Comparison of ENCODE assay signal across 8 mouse cellular contexts in the genomic region with DNA sequence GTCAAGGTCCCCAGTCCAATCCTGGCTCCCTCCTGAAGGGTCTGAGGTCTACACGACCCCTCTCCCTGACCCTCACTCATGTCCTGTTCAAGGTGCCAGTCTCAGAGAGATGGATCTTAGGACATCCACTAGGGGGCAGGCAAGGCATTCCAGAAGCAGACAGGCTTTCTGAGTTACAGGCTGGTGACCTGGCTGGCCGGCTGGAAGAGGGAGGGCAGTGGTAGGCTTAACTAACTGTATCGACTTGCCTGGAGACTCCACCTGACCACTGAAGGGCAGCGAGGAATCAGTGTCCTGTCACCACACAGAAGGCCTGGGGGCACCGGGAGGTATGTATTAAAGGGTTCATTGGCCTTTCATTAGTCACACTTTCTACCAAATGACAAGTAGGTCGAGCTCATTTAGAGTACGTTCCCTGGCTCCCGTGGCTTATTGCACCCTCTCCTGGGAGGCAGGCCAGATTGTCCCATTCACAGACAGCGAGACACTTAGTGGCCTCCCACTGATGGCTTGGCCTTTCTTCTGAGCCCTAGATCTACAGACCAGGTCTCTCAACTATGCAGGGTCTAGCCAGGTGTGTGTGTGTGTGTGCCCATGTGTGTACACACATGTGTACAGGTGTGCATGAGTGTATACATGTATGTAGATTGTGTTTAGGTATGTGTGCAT. TPM values are rescaled to one million over a fixed set of nuclear protein-coding genes. Genes with fewer than 3 reads are reported as not detected.
DNase-seq lines count a peak whose midpoint lies in the region; ATAC-seq and TF ChIP-seq lines count a peak whose summit lies in the region.

No protein-coding gene starts in this region.

- 17% methylated on average over 9 of the region's 9 CpGs for WGBS in embryonic facial prominence, embryonic 13.5 days
- WGBS in heart, embryonic 12.5 days = 23% methylated on average over 9 of the region's 9 CpGs
- 7% methylated on average over 9 of the region's 9 CpGs for WGBS in kidney, embryonic 14.5 days
- WGBS in limb, embryonic 14.5 days = 21% methylated on average over 9 of the region's 9 CpGs

- no peak for ATAC-seq in embryonic facial prominence, embryonic 13.5 days (ENCODE audit: insufficient number of reproducible peaks, insufficient read depth, low FRiP score, low TSS enrichment, low read depth)
- peak; percentile 30; the same call in 1 of the 2 replicates for ATAC-seq in heart, embryonic 12.5 days (ENCODE audit: insufficient number of reproducible peaks, low FRiP score)
- peak; percentile 66 for ATAC-seq in kidney, embryonic 14.5 days (ENCODE audit: low FRiP score, low TSS enrichment)
- peak; percentile 59; the same call in 1 of the 2 replicates for ATAC-seq in limb, embryonic 14.5 days (ENCODE audit: low FRiP score, low read depth)

- 0 out of 2 replicates have a peak overlapping the region, but pooled peaks have one; percentile 8 for H3K27ac ChIP-seq in embryonic facial prominence, embryonic 13.5 days
- no peak overlapping the region for H3K27ac ChIP-seq in heart, embryonic 12.5 days (ENCODE audit: poor library complexity, severe bottlenecking)
- H3K27ac ChIP-seq in kidney, embryonic 14.5 days (ENCODE audit: low read depth, low read length) = no peak overlapping the region
- no peak overlapping the region for H3K27ac ChIP-seq in limb, embryonic 14.5 days (replicated peaks; ENCODE audit: low read depth, low read length)

- H3K9ac ChIP-seq in embryonic facial prominence, embryonic 13.5 days = no peak overlapping the region
- H3K9ac ChIP-seq in heart, embryonic 12.5 days = no peak overlapping the region
- no peak overlapping the region for H3K9ac ChIP-seq in kidney, embryonic 14.5 days (ENCODE audit: low read depth, low read length)
- no peak overlapping the region for H3K9ac ChIP-seq in limb, embryonic 14.5 days (ENCODE audit: low read depth, low read length, severe bottlenecking)

- DNase-seq in CD4-positive, CD25-positive, alpha-beta regulatory T cell, adult 2 months (ENCODE audit: low read depth, low spot score) = peak; percentile 88
- DNase-seq in adrenal gland, postnatal 36 days = peak; percentile 85 to 91
- DNase-seq in limb, embryonic 14.5 days (ENCODE audit: low spot score) = peak; percentile 78
- DNase-seq in neural tube, embryonic 10.5 days (ENCODE audit: extremely low spot score, low spot score) = peak; percentile 80
- peak; percentile 87 for DNase-seq in splenic B cell, adult 2 months (ENCODE audit: low read depth, low spot score)

- H3K4me1 ChIP-seq in embryonic facial prominence, embryonic 13.5 days = peaks cover 33% of the 10 kb centered on the region
- H3K4me1 ChIP-seq in heart, embryonic 12.5 days (replicated peaks) = peaks cover 30% of the 10 kb centered on the region
- peaks cover 18% of the 10 kb centered on the region for H3K4me1 ChIP-seq in kidney, embryonic 14.5 days (ENCODE audit: control insufficient read depth, insufficient read depth, low read length)
- H3K4me1 ChIP-seq in limb, embryonic 14.5 days (ENCODE audit: control insufficient read depth, insufficient read depth, low read length) = peaks cover 12% of the 10 kb centered on the region

- TF ChIP-seq POLR2A in limb, embryonic 14.5 days (IDR thresholded peaks at IDR 0.05; ENCODE audit: borderline replicate concordance, extremely low read depth, insufficient read depth, insufficient read length) = no peak

- no peaks in the 10 kb centered on the region for H3K36me3 ChIP-seq in embryonic facial prominence, embryonic 13.5 days
- H3K36me3 ChIP-seq in heart, embryonic 12.5 days = no peaks in the 10 kb centered on the region
- no peaks in the 10 kb centered on the region for H3K36me3 ChIP-seq in kidney, embryonic 14.5 days (ENCODE audit: control insufficient read depth, insufficient read depth, low read length)
- H3K36me3 ChIP-seq in limb, embryonic 14.5 days (ENCODE audit: control insufficient read depth, insufficient read depth, low read length) = no peaks in the 10 kb centered on the region
- no peaks in the 10 kb centered on the region for H3K36me3 ChIP-seq in splenic B cell, adult 2 months (ENCODE audit: control insufficient read depth, insufficient read depth, low read length, poor library complexity, severe bottlenecking)

- no peak overlapping the region for H3K4me2 ChIP-seq in embryonic facial prominence, embryonic 13.5 days
- H3K4me2 ChIP-seq in heart, embryonic 12.5 days = no peak overlapping the region
- no peak overlapping the region; the same call in 1 of the 2 replicates for H3K4me2 ChIP-seq in kidney, embryonic 14.5 days (replicated peaks; ENCODE audit: low read depth, low read length)
- H3K4me2 ChIP-seq in limb, embryonic 14.5 days (replicated peaks; ENCODE audit: low read depth, low read length, severe bottlenecking) = no peak overlapping the region

- H3K9me3 ChIP-seq in embryonic facial prominence, embryonic 13.5 days = no peaks in the 10 kb centered on the region
- no peaks in the 10 kb centered on the region for H3K9me3 ChIP-seq in heart, embryonic 12.5 days (replicated peaks)
- no peaks in the 10 kb centered on the region for H3K9me3 ChIP-seq in kidney, embryonic 14.5 days (ENCODE audit: control insufficient read depth, low read length)
- H3K9me3 ChIP-seq in limb, embryonic 14.5 days (ENCODE audit: control insufficient read depth, low read length) = no peaks in the 10 kb centered on the region

- H3K4me3 ChIP-seq in embryonic facial prominence, embryonic 13.5 days = no peak overlapping the region
- no peak overlapping the region for H3K4me3 ChIP-seq in heart, embryonic 12.5 days
- no peak overlapping the region for H3K4me3 ChIP-seq in kidney, embryonic 14.5 days (ENCODE audit: low read length)
- no peak overlapping the region for H3K4me3 ChIP-seq in limb, embryonic 14.5 days (replicated peaks; ENCODE audit: low read length)

- H3K27me3 ChIP-seq in embryonic facial prominence, embryonic 13.5 days = peaks cover 6% of the 10 kb centered on the region; the same call in 1 of the 2 replicates
- H3K27me3 ChIP-seq in heart, embryonic 12.5 days (replicated peaks) = peaks cover 12% of the 10 kb centered on the region
- H3K27me3 ChIP-seq in kidney, embryonic 14.5 days (ENCODE audit: control insufficient read depth, insufficient read depth, low read length) = no peaks in the 10 kb centered on the region
- no peaks in the 10 kb centered on the region for H3K27me3 ChIP-seq in limb, embryonic 14.5 days (ENCODE audit: control insufficient read depth, insufficient read depth, low read length)
- H3K27me3 ChIP-seq in splenic B cell, adult 2 months (ENCODE audit: control insufficient read depth, insufficient read depth, low read length, poor library complexity, severe bottlenecking) = no peaks in the 10 kb centered on the region

RNA-seq across cellular contexts. Expression of gene Lrrc32, which starts 7.9 kb away (rescaled TPM):
- total RNA-seq in adrenal gland, postnatal 36 days (2021) = 10 to 100 TPM; 17.3 to 21.1 TPM
- polyA plus RNA-seq in embryonic facial prominence, embryonic 13.5 days (2015; fragmentation: Nextera tagmentation; extraction: Ambion mirVana) = 3.9 and 4.0 TPM in 2 replicates
- 7.5 TPM in 2 replicates for polyA plus RNA-seq in heart, embryonic 12.5 days (2016; fragmentation: Nextera tagmentation; extraction: Ambion mirVana)
- 9.5 and 13.7 TPM in 2 replicates for polyA plus RNA-seq in kidney, embryonic 14.5 days (2014; fragmentation: Nextera tagmentation; extraction: Ambion mirVana)
- 12.3 and 16.1 TPM in 2 replicates for polyA plus RNA-seq in limb, embryonic 14.5 days (2012; rRNA removed)
- polyA plus RNA-seq in limb, embryonic 14.5 days (2014; fragmentation: Nextera tagmentation; extraction: Ambion mirVana) = 8.9 and 10.5 TPM in 2 replicates

RNA-seq across cellular contexts. Expression of gene Gucy2d, which starts 41.0 kb away (rescaled TPM):
- not detected for total RNA-seq in adrenal gland, postnatal 36 days (2021)
- not detected in 2 replicates for polyA plus RNA-seq in embryonic facial prominence, embryonic 13.5 days (2015; fragmentation: Nextera tagmentation; extraction: Ambion mirVana)
- not detected in 2 replicates for polyA plus RNA-seq in heart, embryonic 12.5 days (2016; fragmentation: Nextera tagmentation; extraction: Ambion mirVana)
- not detected in 2 replicates for polyA plus RNA-seq in kidney, embryonic 14.5 days (2014; fragmentation: Nextera tagmentation; extraction: Ambion mirVana)
- 0.09 TPM in 1 of 2 replicates, not detected in the other for polyA plus RNA-seq in limb, embryonic 14.5 days (2012; rRNA removed)
- not detected in 2 replicates for polyA plus RNA-seq in limb, embryonic 14.5 days (2014; fragmentation: Nextera tagmentation; extraction: Ambion mirVana)
